ENCODE assay signal across 12 mouse cellular contexts in the genomic region with DNA sequence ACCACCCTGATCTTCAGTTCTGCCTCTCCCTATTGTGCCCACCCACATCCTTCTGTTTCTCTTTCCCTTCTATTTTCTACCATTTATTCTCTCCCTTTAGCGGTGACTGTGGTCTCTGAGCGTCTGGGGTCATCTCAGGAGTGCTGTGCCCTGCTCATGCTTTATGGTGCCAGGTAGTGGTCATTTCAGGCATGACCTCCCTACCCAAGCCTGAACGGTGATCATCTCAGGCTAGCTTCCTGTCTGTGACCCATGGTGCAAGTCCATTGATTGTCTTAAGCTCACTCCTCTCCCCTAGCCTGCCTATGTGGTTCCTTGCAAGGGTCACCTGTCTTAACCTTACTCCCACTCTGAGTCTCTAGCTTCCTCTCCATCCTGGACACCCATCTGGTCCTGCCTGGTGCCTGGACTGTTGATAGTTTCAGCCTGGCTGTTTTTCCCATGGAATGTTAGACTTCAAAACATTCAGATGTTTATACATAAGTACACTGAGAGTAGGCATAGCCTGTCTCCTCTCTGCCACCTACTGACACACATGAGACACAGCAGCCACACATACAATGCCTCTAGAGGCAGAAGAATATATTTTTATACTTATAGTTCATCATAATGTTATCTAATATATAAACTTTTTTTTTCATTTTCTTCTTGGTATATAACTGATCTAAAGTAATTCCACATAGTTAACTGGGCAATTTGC.
DNase-seq lines count a peak whose midpoint lies in the region; ATAC-seq and TF ChIP-seq lines count a peak whose summit lies in the region.
"Had no signal": no experiment of that assay in that cellular context is flagged by ENCODE, and none has a peak within 500 bp of the region (broad histone marks: within the 10 kb centered on the region; RNA-seq: fewer than 3 reads in every experiment).

No protein-coding gene starts in this region.

- TF ChIP-seq CTCF in left cerebral cortex, adult 2 months (IDR thresholded peaks at IDR 0.05) = peak; percentile 54
- peak; percentile 67 for TF ChIP-seq CTCF in midbrain, postnatal 0 days (IDR thresholded peaks at IDR 0.05)

- no peak overlapping the region for H3K27ac ChIP-seq in left cerebral cortex, adult 2 months
- H3K27ac ChIP-seq in midbrain, postnatal 0 days (ENCODE audit: low read depth, low read length) = no peak overlapping the region
- H3K27ac ChIP-seq: limb, embryonic 15.5 days had no signal

- intact Hi-C loops in left cerebral cortex, adult 2 months (cut with DNase I) = loop anchor here (10.0 kb wide), 1 partner anchor 1451 kb away; no protein-coding TSS in a partner anchor
- intact Hi-C loops in left cerebral cortex, postnatal 10 days (cut with DNase I) = loop anchor here (10.0 kb wide), 1 partner anchor 1531 kb away; no protein-coding TSS in a partner anchor
- intact Hi-C loops in heart, postnatal 14 days (cut with DNase I) = no loop called here

- H3K36me3 ChIP-seq in midbrain, postnatal 0 days (ENCODE audit: insufficient read depth, low read length) = no peaks in the 10 kb centered on the region
- H3K36me3 ChIP-seq: limb, embryonic 15.5 days had no signal

- no peak overlapping the region for H3K4me3 ChIP-seq in left cerebral cortex, adult 2 months
- H3K4me3 ChIP-seq in midbrain, postnatal 0 days (ENCODE audit: low read depth, low read length) = no peak overlapping the region
- H3K4me3 ChIP-seq: limb, embryonic 15.5 days; megakaryocyte, embryonic 14.5 days had no signal

- WGBS in midbrain, postnatal 0 days = 87% methylated on average over 3 of the region's 3 CpGs

- ATAC-seq in midbrain, postnatal 0 days (ENCODE audit: low FRiP score) = no peak

- H3K9ac ChIP-seq in midbrain, postnatal 0 days (replicated peaks; ENCODE audit: low read length, poor library complexity, severe bottlenecking) = no peak overlapping the region
- H3K9ac ChIP-seq: limb, embryonic 15.5 days had no signal

- H3K9me3 ChIP-seq in midbrain, postnatal 0 days (ENCODE audit: low read length) = no peaks in the 10 kb centered on the region
- H3K9me3 ChIP-seq: limb, embryonic 15.5 days; megakaryocyte, embryonic 14.5 days had no signal

- H3K4me1 ChIP-seq in midbrain, postnatal 0 days (ENCODE audit: insufficient read depth, low read length) = no peaks in the 10 kb centered on the region
- H3K4me1 ChIP-seq: limb, embryonic 15.5 days; megakaryocyte, embryonic 14.5 days had no signal

- H3K4me2 ChIP-seq in midbrain, postnatal 0 days (ENCODE audit: low read depth, low read length, poor library complexity, severe bottlenecking) = no peak overlapping the region
- H3K4me2 ChIP-seq: limb, embryonic 15.5 days had no signal

- H3K27me3 ChIP-seq in midbrain, postnatal 0 days (ENCODE audit: insufficient read depth, low read length) = no peaks in the 10 kb centered on the region
- H3K27me3 ChIP-seq: limb, embryonic 15.5 days; megakaryocyte, embryonic 14.5 days had no signal

- no peak for DNase-seq in left cerebral cortex, adult 2 months (ENCODE audit: extremely low spot score in 1 of 2, low spot score in 2 of 2)
- no peak for DNase-seq in left cerebral cortex, postnatal 10 days (ENCODE audit: extremely low spot score in 1 of 2, low spot score in 2 of 2)
- peak; percentile 50 for DNase-seq in NIH3T3 (ENCODE audit: low read depth)
- DNase-seq in embryo, embryonic 11.5 days (ENCODE audit: low read depth, low spot score) = peak; percentile 2
- peak; percentile 33 for DNase-seq in midbrain, postnatal 0 days (ENCODE audit: low spot score)
- DNase-seq in heart, postnatal 14 days = no peak
- DNase-seq in urinary bladder, postnatal 36 days (ENCODE audit: low spot score in 2 of 2) = no peak
- DNase-seq: kidney, postnatal 14 days; right cerebral cortex, postnatal 14 days; thymus, adult 2 months had no signal

Comparison
In these comparisons a context has a peak if more than half of its experiments do, and no peak if none do; other contexts are left out.
1. DNase-seq: peak in NIH3T3 (single experiment), embryo, embryonic 11.5 days (single experiment) and midbrain, postnatal 0 days (single experiment); none in left cerebral cortex, adult 2 months (0 of 2), left cerebral cortex, postnatal 10 days (0 of 2), heart, postnatal 14 days (0 of 2) and urinary bladder, postnatal 36 days (0 of 2).